Mouse (Mus musculus): Measurements from ENCODE around the gene Slc38a6. TPM values are rescaled to one million over a fixed set of nuclear protein-coding genes. Genes with fewer than 3 reads are reported as not detected.

The Slc38a6 gene
- polyA plus RNA-seq, 1 experiment from 2014 or later, result 11.6 TPM

DNA sequence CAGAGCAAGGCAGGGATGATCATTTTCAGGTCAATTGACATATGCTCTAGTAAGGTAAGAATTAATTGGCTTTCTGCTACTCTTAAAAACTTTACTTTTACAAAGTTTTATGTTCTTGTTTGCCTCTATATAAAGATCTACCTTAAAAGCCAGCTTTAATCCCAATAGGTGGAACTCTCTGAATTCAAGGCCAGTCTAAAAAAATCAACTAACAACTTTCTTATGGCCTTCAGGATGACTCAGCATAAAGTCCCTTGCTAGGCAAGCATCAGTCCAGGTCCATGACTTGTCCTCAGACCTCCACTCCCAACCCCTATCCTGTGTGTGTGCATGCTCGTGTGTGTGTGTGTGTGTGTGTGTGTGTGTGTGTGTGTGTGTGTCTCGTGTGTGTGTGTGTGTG is 70.1 kb downstream of the Slc38a6 start:
- Histone ChIP-seq H3K27ac (ENCODE audit: low read depth, low read length) (no peak overlapping the region), H3K36me3 (ENCODE audit: control insufficient read depth, insufficient read depth, low read length) (no peaks in the 10 kb centered on the region), H3K9me3 (ENCODE audit: control insufficient read depth, low read length) (no peaks in the 10 kb centered on the region), H3K4me1 (ENCODE audit: control insufficient read depth, insufficient read depth, low read length) (peaks cover 4% of the 10 kb centered on the region; the same call in 1 of the 2 replicates), H3K27me3 (ENCODE audit: control insufficient read depth, insufficient read depth, low read length) (no peaks in the 10 kb centered on the region), H3K4me3 (ENCODE audit: low read depth, low read length) (no peak overlapping the region), H3K4me2 (ENCODE audit: low read depth) (no peak overlapping the region), H3K9ac (ENCODE audit: low read length) (no peak overlapping the region)
- ATAC-seq (ENCODE audit: insufficient read depth, low FRiP score, low TSS enrichment) (no peak), DNase-seq (ENCODE audit: low spot score) (no peak)
- WGBS, result 78% methylated on average over 1 of the region's 2 CpGs

DNA sequence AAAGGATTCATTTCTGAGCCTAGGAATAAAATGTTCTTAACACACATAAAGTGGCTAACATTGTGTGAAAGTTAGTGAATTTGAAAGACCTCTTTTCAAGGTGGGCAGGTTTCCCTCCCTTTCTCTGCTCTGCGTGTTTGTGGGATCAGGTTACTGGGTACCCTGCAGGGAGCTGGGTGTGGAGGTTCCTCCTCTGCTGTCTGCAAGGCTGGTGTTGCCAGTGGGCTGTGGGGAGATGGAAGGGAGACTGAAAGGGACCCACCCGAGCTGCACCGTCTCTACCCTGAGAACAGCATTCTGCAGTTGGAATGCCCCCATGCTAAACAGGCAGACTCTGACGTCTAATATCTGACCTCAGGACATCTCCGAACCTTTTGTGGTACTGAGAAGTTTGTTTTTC is 70.7 kb downstream of the Slc38a6 start:
- H3K36me3 ChIP-seq (ENCODE audit: control insufficient read depth, insufficient read depth, low read length), result no peaks in the 10 kb centered on the region
- DNase-seq (ENCODE audit: low spot score) (no peak), ATAC-seq (ENCODE audit: insufficient read depth, low FRiP score, low TSS enrichment) (no peak)
- no peak overlapping the region for H3K27ac ChIP-seq (ENCODE audit: low read depth, low read length)
- H3K4me3 ChIP-seq (ENCODE audit: low read depth, low read length), result no peak overlapping the region
- H3K27me3 ChIP-seq (ENCODE audit: control insufficient read depth, insufficient read depth, low read length), result no peaks in the 10 kb centered on the region
- 53% methylated on average over 5 of the region's 5 CpGs for WGBS
- H3K9ac ChIP-seq (ENCODE audit: low read length), result no peak overlapping the region
- H3K4me2 ChIP-seq (ENCODE audit: low read depth), result no peak overlapping the region
- H3K4me1 ChIP-seq (ENCODE audit: control insufficient read depth, insufficient read depth, low read length), result peaks cover 4% of the 10 kb centered on the region; the same call in 1 of the 2 replicates
- no peaks in the 10 kb centered on the region for H3K9me3 ChIP-seq (ENCODE audit: control insufficient read depth, low read length)

DNA sequence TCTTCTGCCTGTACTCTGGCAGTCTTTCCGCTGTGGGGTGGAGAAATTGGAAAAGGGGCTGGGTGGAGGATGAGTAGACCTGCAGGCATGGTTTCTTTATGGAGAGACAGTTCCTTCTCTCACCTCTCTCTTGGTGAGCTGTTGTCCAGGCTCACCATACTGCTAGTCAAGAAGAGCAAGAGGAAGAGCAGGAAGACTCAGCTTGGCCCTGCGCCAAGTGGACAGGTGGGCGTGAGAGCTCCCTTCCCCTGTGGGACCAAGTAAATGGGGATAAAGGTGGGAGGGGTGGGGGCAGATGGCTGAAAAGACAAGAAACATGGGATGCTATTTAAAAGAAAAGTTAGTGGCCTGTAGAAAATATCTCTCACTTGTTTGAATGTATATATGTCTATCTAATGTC is 71.2 kb downstream of the Slc38a6 start:
- no peaks in the 10 kb centered on the region for H3K36me3 ChIP-seq (ENCODE audit: control insufficient read depth, insufficient read depth, low read length)
- DNase-seq (ENCODE audit: low spot score), result no peak
- no peak overlapping the region for H3K4me3 ChIP-seq (ENCODE audit: low read depth, low read length)
- no peak for ATAC-seq (ENCODE audit: insufficient read depth, low FRiP score, low TSS enrichment)
- peaks cover 4% of the 10 kb centered on the region; the same call in 1 of the 2 replicates for H3K4me1 ChIP-seq (ENCODE audit: control insufficient read depth, insufficient read depth, low read length)
- WGBS, result 97% methylated on average over 3 of the region's 3 CpGs
- H3K9ac ChIP-seq (ENCODE audit: low read length), result no peak overlapping the region
- no peak overlapping the region for H3K27ac ChIP-seq (ENCODE audit: low read depth, low read length)
- H3K4me2 ChIP-seq (ENCODE audit: low read depth), result no peak overlapping the region
- no peaks in the 10 kb centered on the region for H3K9me3 ChIP-seq (ENCODE audit: control insufficient read depth, low read length)
- H3K27me3 ChIP-seq (ENCODE audit: control insufficient read depth, insufficient read depth, low read length), result no peaks in the 10 kb centered on the region

DNA sequence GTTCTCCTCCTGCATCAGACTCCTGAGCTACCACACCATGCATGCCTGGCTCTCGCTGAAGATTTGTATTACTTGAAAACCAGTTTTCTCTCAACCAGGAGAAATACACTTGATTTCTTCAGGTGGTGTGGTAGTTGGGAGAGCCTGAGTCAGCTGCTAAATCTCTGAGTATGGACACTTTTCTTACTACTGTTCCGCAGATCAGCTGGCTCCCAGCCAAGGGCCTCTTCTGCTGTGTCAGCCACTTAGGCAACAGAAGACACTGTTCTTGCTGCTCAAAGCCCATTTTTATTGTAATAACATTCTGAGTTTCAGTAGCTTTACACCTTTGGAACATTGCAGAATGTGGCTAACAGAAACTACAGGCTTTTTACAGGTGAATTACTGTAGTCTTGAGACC is 72.1 kb downstream of the Slc38a6 start:
- no peak overlapping the region for H3K9ac ChIP-seq (ENCODE audit: low read length)
- 95% methylated on average over 2 of the region's 2 CpGs for WGBS
- no peaks in the 10 kb centered on the region for H3K9me3 ChIP-seq (ENCODE audit: control insufficient read depth, low read length)
- peaks cover 4% of the 10 kb centered on the region; the same call in 1 of the 2 replicates for H3K4me1 ChIP-seq (ENCODE audit: control insufficient read depth, insufficient read depth, low read length)
- no peaks in the 10 kb centered on the region for H3K36me3 ChIP-seq (ENCODE audit: control insufficient read depth, insufficient read depth, low read length)
- no peak overlapping the region for H3K4me3 ChIP-seq (ENCODE audit: low read depth, low read length)
- H3K4me2 ChIP-seq (ENCODE audit: low read depth), result no peak overlapping the region
- DNase-seq (ENCODE audit: low spot score), result no peak
- H3K27me3 ChIP-seq (ENCODE audit: control insufficient read depth, insufficient read depth, low read length), result no peaks in the 10 kb centered on the region
- no peak for ATAC-seq (ENCODE audit: insufficient read depth, low FRiP score, low TSS enrichment)
- no peak overlapping the region for H3K27ac ChIP-seq (ENCODE audit: low read depth, low read length)

DNA sequence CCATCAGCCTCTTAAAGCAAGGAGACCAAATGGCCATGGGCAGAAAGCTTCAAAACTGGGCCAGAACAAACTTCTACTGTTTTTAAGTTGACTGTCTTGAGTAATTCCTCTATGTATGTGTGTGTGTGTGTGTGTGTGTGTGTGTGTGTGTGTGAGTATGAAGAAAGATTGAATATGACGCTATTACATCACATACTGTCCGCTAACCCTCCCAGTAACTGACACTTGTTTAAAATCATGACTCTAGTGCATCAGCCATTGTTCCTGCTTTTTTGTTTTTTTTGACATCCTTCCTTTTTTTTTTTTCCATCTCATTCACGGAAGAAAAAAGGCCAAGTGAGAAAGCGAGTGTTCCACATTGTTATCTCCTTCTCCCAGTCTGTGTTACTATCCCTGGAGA is 72.9 kb downstream of the Slc38a6 start:
- H3K4me1 ChIP-seq (ENCODE audit: control insufficient read depth, insufficient read depth, low read length), result peaks cover 4% of the 10 kb centered on the region; the same call in 1 of the 2 replicates
- H3K4me3 ChIP-seq (ENCODE audit: low read depth, low read length), result no peak overlapping the region
- no peak overlapping the region for H3K27ac ChIP-seq (ENCODE audit: low read depth, low read length)
- H3K9ac ChIP-seq (ENCODE audit: low read length), result no peak overlapping the region
- no peaks in the 10 kb centered on the region for H3K9me3 ChIP-seq (ENCODE audit: control insufficient read depth, low read length)
- WGBS, result 88% methylated on average over 4 of the region's 4 CpGs
- H3K36me3 ChIP-seq (ENCODE audit: control insufficient read depth, insufficient read depth, low read length), result no peaks in the 10 kb centered on the region
- ATAC-seq (ENCODE audit: insufficient read depth, low FRiP score, low TSS enrichment) (no peak), DNase-seq (ENCODE audit: low spot score) (no peak)
- no peaks in the 10 kb centered on the region for H3K27me3 ChIP-seq (ENCODE audit: control insufficient read depth, insufficient read depth, low read length)
- no peak overlapping the region for H3K4me2 ChIP-seq (ENCODE audit: low read depth)

DNA sequence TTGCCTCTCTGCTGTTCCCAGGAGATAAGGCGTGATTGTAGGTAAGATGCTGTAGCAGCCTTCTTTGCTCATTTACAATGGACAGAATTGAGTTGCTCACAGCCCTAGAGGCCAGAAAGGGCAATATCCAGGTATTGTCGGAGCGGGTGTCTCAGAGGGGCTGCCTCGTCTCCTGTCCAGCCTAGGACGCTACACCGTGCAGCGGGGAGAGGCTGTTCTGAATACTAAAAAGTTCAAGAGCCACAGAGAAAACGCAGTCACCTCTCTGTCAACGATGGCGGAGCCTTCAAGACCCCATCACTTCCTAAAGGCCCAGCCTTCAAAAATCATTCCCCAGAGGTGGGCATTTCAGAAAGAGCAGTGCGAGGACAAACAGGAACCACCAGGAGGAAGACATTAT is 74.6 kb downstream of the Slc38a6 start:
- Histone ChIP-seq H3K9ac (ENCODE audit: low read length) (no peak overlapping the region), H3K4me3 (ENCODE audit: low read depth, low read length) (no peak overlapping the region), H3K4me1 (ENCODE audit: control insufficient read depth, insufficient read depth, low read length) (no peaks in the 10 kb centered on the region), H3K27ac (ENCODE audit: low read depth, low read length) (no peak overlapping the region), H3K27me3 (ENCODE audit: control insufficient read depth, insufficient read depth, low read length) (no peaks in the 10 kb centered on the region), H3K9me3 (ENCODE audit: control insufficient read depth, low read length) (no peaks in the 10 kb centered on the region), H3K36me3 (ENCODE audit: control insufficient read depth, insufficient read depth, low read length) (no peaks in the 10 kb centered on the region), H3K4me2 (ENCODE audit: low read depth) (no peak overlapping the region)
- no peak for DNase-seq (ENCODE audit: low spot score)
- 74% methylated on average over 11 of the region's 11 CpGs for WGBS
- ATAC-seq (ENCODE audit: insufficient read depth, low FRiP score, low TSS enrichment), result no peak

DNA sequence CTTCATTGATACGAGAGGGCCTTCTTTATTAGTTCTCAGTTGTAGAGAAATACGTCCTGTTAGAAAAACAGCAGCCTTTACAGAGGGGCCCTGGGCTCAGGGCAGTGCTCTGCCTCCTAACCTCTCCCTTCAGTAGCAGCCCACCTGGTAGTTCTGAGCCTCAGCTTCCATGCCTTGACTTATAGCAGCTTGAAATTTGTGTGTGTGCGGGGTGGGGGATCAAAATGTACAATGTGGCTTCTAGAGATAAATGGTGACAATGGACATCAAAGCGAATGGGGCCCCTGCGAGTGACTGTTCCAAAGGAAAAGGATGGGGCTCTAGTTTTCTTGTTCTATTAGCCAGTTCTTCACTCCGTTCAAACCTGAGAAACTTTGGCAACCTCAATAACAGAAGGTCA is 76.8 kb downstream of the Slc38a6 start:
- Histone ChIP-seq H3K27me3 (ENCODE audit: control insufficient read depth, insufficient read depth, low read length) (no peaks in the 10 kb centered on the region), H3K36me3 (ENCODE audit: control insufficient read depth, insufficient read depth, low read length) (no peaks in the 10 kb centered on the region), H3K27ac (ENCODE audit: low read depth, low read length) (no peak overlapping the region), H3K9ac (ENCODE audit: low read length) (no peak overlapping the region), H3K4me1 (ENCODE audit: control insufficient read depth, insufficient read depth, low read length) (0 out of 2 replicates have a peak, but pooled peaks cover 2% of the 10 kb centered on the region), H3K9me3 (ENCODE audit: control insufficient read depth, low read length) (no peaks in the 10 kb centered on the region), H3K4me3 (ENCODE audit: low read depth, low read length) (no peak overlapping the region), H3K4me2 (ENCODE audit: low read depth) (no peak overlapping the region)
- no peak for DNase-seq (ENCODE audit: low spot score)
- 89% methylated on average over 6 of the region's 6 CpGs for WGBS
- ATAC-seq (ENCODE audit: insufficient read depth, low FRiP score, low TSS enrichment), result no peak

DNA sequence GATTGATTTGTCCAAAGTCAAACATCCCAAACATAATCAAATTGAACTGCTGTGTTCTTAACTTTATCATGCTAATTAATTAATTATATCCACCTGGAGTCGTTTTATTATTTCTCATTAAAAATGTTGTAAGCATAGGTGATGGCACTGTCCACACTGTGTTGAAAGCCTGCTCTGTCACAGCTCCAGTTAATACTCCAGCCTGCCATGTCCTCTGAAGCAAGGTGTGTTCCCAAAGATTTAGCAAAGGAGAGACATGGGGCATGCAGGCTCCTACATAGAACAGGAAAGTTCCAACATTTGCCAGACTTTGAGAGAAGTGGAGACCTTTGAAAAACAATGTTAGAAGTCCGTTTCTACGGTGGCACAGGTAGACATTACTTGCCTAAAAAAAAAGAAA is 77.4 kb downstream of the Slc38a6 start:
- no peak overlapping the region for H3K4me3 ChIP-seq (ENCODE audit: low read depth, low read length)
- H3K27ac ChIP-seq (ENCODE audit: low read depth, low read length), result no peak overlapping the region
- no peaks in the 10 kb centered on the region for H3K36me3 ChIP-seq (ENCODE audit: control insufficient read depth, insufficient read depth, low read length)
- ATAC-seq (ENCODE audit: insufficient read depth, low FRiP score, low TSS enrichment), result no peak
- H3K4me1 ChIP-seq (ENCODE audit: control insufficient read depth, insufficient read depth, low read length), result 0 out of 2 replicates have a peak, but pooled peaks cover 2% of the 10 kb centered on the region
- no peaks in the 10 kb centered on the region for H3K27me3 ChIP-seq (ENCODE audit: control insufficient read depth, insufficient read depth, low read length)
- no peak overlapping the region for H3K9ac ChIP-seq (ENCODE audit: low read length)
- 85% methylated on average over 3 of the region's 3 CpGs for WGBS
- H3K4me2 ChIP-seq (ENCODE audit: low read depth), result no peak overlapping the region
- DNase-seq (ENCODE audit: low spot score), result no peak
- no peaks in the 10 kb centered on the region for H3K9me3 ChIP-seq (ENCODE audit: control insufficient read depth, low read length)

DNA sequence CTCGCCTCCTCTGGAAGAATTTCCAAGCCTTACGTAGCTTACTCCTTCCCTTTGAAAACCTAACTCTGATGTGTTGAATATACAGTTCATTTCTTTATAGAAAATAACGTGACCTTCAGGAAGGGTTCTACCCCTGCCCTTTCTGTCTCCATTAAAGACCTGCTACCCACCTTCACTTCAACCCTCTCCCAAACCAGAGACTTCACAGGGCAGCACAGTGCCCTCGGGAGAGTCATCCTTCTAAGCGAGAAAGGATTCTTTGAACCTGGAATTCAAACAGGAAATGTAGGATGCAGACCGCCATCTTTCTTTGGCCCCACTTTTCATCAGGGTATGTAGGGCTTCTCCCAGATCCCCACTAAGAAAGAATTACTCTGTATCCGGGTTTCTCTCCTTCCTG is 80.0 kb downstream of the Slc38a6 start:
- WGBS, result 86% methylated on average over 7 of the region's 7 CpGs
- DNase-seq (ENCODE audit: low spot score), result no peak

More for the DNA sequence above, 80.0 kb downstream of the Slc38a6 start:
- no peaks in the 10 kb centered on the region for H3K27me3 ChIP-seq (ENCODE audit: control insufficient read depth, insufficient read depth, low read length)
- 0 out of 2 replicates have a peak, but pooled peaks cover 2% of the 10 kb centered on the region for H3K4me1 ChIP-seq (ENCODE audit: control insufficient read depth, insufficient read depth, low read length)
- no peak overlapping the region for H3K9ac ChIP-seq (ENCODE audit: low read length)
- H3K9me3 ChIP-seq (ENCODE audit: control insufficient read depth, low read length), result no peaks in the 10 kb centered on the region
- H3K36me3 ChIP-seq (ENCODE audit: control insufficient read depth, insufficient read depth, low read length), result no peaks in the 10 kb centered on the region
- no peak overlapping the region for H3K27ac ChIP-seq (ENCODE audit: low read depth, low read length)
- H3K4me2 ChIP-seq (ENCODE audit: low read depth), result no peak overlapping the region
- ATAC-seq (ENCODE audit: insufficient read depth, low FRiP score, low TSS enrichment), result no peak
- no peak overlapping the region for H3K4me3 ChIP-seq (ENCODE audit: low read depth, low read length)
